Comparison of ENCODE assay signal across 20 mouse cellular contexts in genomic region chr9:7971993-7972392, GRCm38 (mm10). TPM values are rescaled to one million over a fixed set of nuclear protein-coding genes. Genes with fewer than 3 reads are reported as not detected.
"Had no signal": no experiment of that assay in that cellular context is flagged by ENCODE, and none has a peak within 500 bp of the region (broad histone marks: within the 10 kb centered on the region; RNA-seq: fewer than 3 reads in every experiment).

No protein-coding gene starts in this region.

- H3K9me3 ChIP-seq: lung, embryonic 15.5 days; megakaryocyte, embryonic 14.5 days; midbrain, embryonic 13.5 days; midbrain, embryonic 15.5 days; neural tube, embryonic 12.5 days had no signal

- ATAC-seq: lung, postnatal 0 days; midbrain, embryonic 13.5 days; midbrain, embryonic 15.5 days had no signal

- H3K4me1 ChIP-seq: lung, embryonic 15.5 days; midbrain, embryonic 15.5 days; neural tube, embryonic 12.5 days had no signal

- H3K27ac ChIP-seq: lung, embryonic 15.5 days; macrophage; midbrain, embryonic 13.5 days; midbrain, embryonic 15.5 days; neural tube, embryonic 12.5 days had no signal

- DNase-seq: lung, adult 2 months; lung, postnatal 14 days; lung, postnatal 36 days; retina, postnatal 1 day; right cerebral cortex, adult 18-20 months; right cerebral cortex, postnatal 25 days; right cerebral cortex, postnatal 4 days; spleen, adult 18-20 months; thymus, adult 18-20 months; thymus, postnatal 14 days; thymus, postnatal 36 days had no signal

- H3K27me3 ChIP-seq: lung, embryonic 15.5 days; midbrain, embryonic 13.5 days; midbrain, embryonic 15.5 days; neural tube, embryonic 12.5 days had no signal

- H3K36me3 ChIP-seq: midbrain, embryonic 13.5 days; midbrain, embryonic 15.5 days had no signal

- H3K4me2 ChIP-seq: lung, embryonic 15.5 days; midbrain, embryonic 11.5 days; midbrain, embryonic 13.5 days; midbrain, embryonic 15.5 days; neural tube, embryonic 12.5 days had no signal

- H3K9ac ChIP-seq: lung, embryonic 15.5 days; midbrain, embryonic 13.5 days; midbrain, embryonic 15.5 days; neural tube, embryonic 12.5 days had no signal

- H3K4me3 ChIP-seq: lung, embryonic 15.5 days; megakaryocyte, embryonic 14.5 days; midbrain, embryonic 13.5 days; midbrain, embryonic 15.5 days; neural tube, embryonic 12.5 days had no signal

RNA-seq across cellular contexts. Expression of gene Yap1, which starts 32.4 kb away (rescaled TPM):
- total RNA-seq: megakaryocyte progenitor cell, adult 5-6 weeks had no signal
